Mouse (Mus musculus) hindbrain, embryonic 12.5 days (tissue): ENCODE data around the gene Colq. TPM values are rescaled to one million over a fixed set of nuclear protein-coding genes. Genes with fewer than 3 reads are reported as not detected.
A peak's percentile ranks its signal among the peaks of the same experiment; 100 is the strongest.

Experiments used
- ATAC-seq: fragments of 200-750 bp; cut with Nextera tagmentation; 2 replicates; pipeline ENCODE4 v1.8.0; 2017; ENCODE audit warnings: moderate TSS enrichment; ENCODE audit not compliant: low FRiP score
- H3K27ac ChIP-seq: fragments of 300-500 bp; sonication (generic); 2 replicates; pipeline ENCODE4 v1.5.1; 2016; ENCODE audit warnings: mild to moderate bottlenecking
- H3K27me3 ChIP-seq: fragments of 300-500 bp; sonication (generic); 2 replicates; pipeline ENCODE4 v1.6.1; 2016; ENCODE audit warnings: mild to moderate bottlenecking
- H3K36me3 ChIP-seq: fragments of 300-500 bp; sonication (generic); 2 replicates; pipeline ENCODE4 v1.6.1; 2016; ENCODE audit warnings: mild to moderate bottlenecking
- H3K4me1 ChIP-seq: fragments of 300-500 bp; sonication (generic); 2 replicates; pipeline ENCODE4 v1.6.1; 2016
- H3K4me2 ChIP-seq: fragments of 300-500 bp; sonication (generic); replicated peaks from 2 replicates; pipeline ENCODE4 v1.6.1; 2016; ENCODE audit warnings: mild to moderate bottlenecking
- H3K4me3 ChIP-seq: fragments of 300-500 bp; sonication (generic); 2 replicates; pipeline ENCODE4 v1.5.1; 2016; ENCODE audit warnings: mild to moderate bottlenecking
- H3K9ac ChIP-seq: fragments of 300-500 bp; sonication (generic); 2 replicates; pipeline ENCODE4 v1.6.1; 2016; ENCODE audit warnings: mild to moderate bottlenecking, moderate library complexity
- H3K9me3 ChIP-seq: fragments of 300-500 bp; sonication (generic); replicated peaks from 2 replicates; pipeline ENCODE4 v1.6.1; 2016; ENCODE audit warnings: mild to moderate bottlenecking
- WGBS: fragments of 180-500 bp; shearing (Covaris S2); methylation state at CpG from one replicate; pipeline ENCODE4 v1.1.7; 2016; 5-methylcytosine and 5-hydroxymethylcytosine counted together
- polyA plus RNA-seq: library from polyadenylated mRNA; unstranded; fragments of >200 nt; fragmentation: Nextera tagmentation; extraction: Ambion mirVana; gene quantifications from 2 replicates; pipeline ENCODE4 v1.2.1, GENCODE M21; 2016

Colq gene
- polyA plus RNA-seq, 1 experiment from 2014 or later: 0.18 TPM

DNA sequence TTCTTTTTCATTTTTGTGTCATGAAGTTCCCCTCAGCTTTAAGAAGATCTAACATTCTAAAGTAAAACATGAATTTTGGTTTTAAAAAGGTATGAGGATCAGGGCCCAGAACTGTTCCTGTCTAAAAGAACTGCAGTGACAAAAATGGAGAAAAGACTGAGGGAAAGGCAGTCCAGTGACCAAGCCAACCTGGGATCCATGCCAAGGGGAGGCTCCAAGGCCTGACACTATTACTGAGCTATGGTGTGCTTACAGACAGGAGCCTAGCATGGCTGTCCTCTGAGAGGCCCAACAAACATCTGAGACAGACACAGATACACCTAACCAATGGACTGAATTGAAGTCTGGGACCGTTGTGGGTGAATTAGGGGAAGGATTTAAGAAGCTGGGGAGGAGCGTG is 81.2 kb downstream of the Colq start:
- Histone ChIP-seq H3K27me3 (no peaks in the 10 kb centered on the region), H3K9me3 (no peaks in the 10 kb centered on the region; the same call in 1 of the 2 replicates), H3K4me3 (no peak overlapping the region), H3K9ac (no peak overlapping the region), H3K4me1 (no peaks in the 10 kb centered on the region), H3K4me2 (no peak overlapping the region), H3K36me3 (peaks cover 55% of the 10 kb centered on the region), H3K27ac (no peak overlapping the region)
- no peak for ATAC-seq
- 92% methylated on average over 2 of the region's 2 CpGs for WGBS

DNA sequence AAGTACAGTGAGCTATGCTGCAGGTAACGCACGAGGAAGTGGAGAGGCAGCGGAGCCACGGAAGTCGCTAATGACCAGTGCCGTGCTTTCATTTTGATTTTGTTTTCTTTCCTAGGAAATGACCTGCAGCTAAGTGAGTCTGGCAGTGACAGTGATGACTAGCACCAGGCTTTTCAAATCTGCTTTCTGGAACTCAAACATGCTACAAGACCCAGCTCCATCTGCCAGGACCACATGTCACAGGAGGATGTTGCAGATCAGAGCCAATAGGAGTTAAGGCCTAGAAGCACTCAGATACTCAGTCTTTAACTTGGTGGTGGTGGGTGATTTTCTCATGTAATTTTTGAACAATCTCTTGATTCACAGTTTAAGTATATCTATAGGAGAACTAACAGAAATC is 84.7 kb downstream of the Colq start:
- Histone ChIP-seq H3K27me3 (no peaks in the 10 kb centered on the region), H3K36me3 (peaks cover 84% of the 10 kb centered on the region), H3K9ac (no peak overlapping the region), H3K4me1 (no peaks in the 10 kb centered on the region), H3K27ac (no peak overlapping the region), H3K4me3 (no peak overlapping the region), H3K4me2 (no peak overlapping the region), H3K9me3 (no peaks in the 10 kb centered on the region)
- no peak for ATAC-seq
- 96% methylated on average over 6 of the region's 6 CpGs for WGBS

DNA sequence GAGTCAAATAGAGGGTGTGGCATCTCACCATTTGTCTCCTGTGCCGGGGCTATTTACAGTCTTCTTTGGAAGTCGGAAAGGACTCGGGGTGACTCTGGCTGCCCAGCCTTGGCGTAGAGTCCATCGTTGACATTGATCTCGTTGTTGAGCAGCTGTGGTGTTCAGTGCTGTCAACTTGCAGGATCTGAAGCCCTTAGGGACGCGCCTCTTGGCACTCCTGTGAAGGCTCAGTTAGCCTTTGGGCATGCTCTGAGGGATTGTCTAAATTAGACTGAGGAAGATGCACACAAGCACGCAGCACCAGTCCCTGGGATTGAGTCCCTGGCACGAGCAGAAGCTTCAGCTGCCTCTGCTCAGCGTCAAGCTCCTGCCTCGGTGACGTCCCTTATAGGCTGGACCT is 87.7 kb downstream of the Colq start:
- Histone ChIP-seq H3K36me3 (peaks cover 86% of the 10 kb centered on the region), H3K9ac (no peak overlapping the region), H3K4me3 (no peak overlapping the region), H3K4me1 (no peaks in the 10 kb centered on the region), H3K4me2 (no peak overlapping the region), H3K27me3 (no peaks in the 10 kb centered on the region), H3K27ac (no peak overlapping the region), H3K9me3 (no peaks in the 10 kb centered on the region)
- no peak for ATAC-seq
- 91% methylated on average over 13 of the region's 13 CpGs for WGBS

DNA sequence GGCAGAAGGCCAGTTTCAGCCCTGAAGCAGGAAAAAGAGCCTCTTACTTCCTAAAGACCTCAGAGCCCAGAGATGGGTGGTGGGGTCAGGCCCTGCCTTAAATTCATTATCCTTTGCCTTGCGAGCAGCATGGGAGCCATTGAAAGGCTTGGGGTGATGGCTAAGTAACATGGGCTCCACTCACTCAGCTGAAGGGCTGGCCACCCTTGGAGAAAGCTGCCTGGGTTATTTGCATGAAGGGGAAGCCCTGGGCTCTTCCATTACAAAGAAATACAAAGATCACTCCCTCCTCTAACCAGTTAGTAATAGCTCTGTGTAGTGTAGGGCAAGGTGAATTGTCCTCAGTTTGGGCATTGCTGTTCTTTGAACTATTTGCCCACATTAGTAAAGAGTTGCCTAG is 91.6 kb downstream of the Colq start:
- WGBS: 89% methylated on average over 1 of the region's 1 CpGs
- H3K4me1 ChIP-seq: peaks cover 13% of the 10 kb centered on the region
- no peaks in the 10 kb centered on the region for H3K27me3 ChIP-seq
- no peak overlapping the region for H3K27ac ChIP-seq
- no peaks in the 10 kb centered on the region for H3K9me3 ChIP-seq
- H3K36me3 ChIP-seq: peaks cover 48% of the 10 kb centered on the region
- no peak overlapping the region for H3K9ac ChIP-seq
- no peak overlapping the region for H3K4me2 ChIP-seq
- no peak for ATAC-seq
- H3K4me3 ChIP-seq: no peak overlapping the region

DNA sequence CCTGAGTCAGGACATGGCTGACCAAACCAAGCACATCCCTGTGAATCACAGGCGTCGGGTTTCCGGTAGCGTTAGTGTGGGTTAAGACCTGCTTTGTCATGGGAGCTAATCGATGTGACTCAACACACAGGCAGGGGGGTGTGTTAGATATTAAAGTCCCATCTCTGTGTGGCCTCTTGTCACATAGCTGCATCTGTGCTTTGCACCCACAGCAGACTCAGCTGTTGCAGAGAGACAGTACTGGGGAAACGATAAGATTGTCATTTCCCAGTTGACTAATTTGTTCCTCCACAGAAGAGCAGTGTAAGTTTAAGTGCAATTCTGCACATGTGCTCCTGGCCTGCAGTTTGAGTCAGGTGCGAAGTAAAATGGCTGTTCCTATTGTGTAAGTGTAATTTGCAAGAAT is 94.9 kb downstream of the Colq start:
- no peak for ATAC-seq
- Histone ChIP-seq H3K9ac (peak overlapping the region; percentile 93), H3K4me1 (peaks cover 28% of the 10 kb centered on the region), H3K27ac (no peak overlapping the region), H3K36me3 (peaks cover 32% of the 10 kb centered on the region), H3K4me3 (peak overlapping the region; percentile 92), H3K9me3 (no peaks in the 10 kb centered on the region), H3K27me3 (no peaks in the 10 kb centered on the region), H3K4me2 (peak overlapping the region; percentile 94)
- WGBS: 59% methylated on average over 7 of the region's 7 CpGs

DNA sequence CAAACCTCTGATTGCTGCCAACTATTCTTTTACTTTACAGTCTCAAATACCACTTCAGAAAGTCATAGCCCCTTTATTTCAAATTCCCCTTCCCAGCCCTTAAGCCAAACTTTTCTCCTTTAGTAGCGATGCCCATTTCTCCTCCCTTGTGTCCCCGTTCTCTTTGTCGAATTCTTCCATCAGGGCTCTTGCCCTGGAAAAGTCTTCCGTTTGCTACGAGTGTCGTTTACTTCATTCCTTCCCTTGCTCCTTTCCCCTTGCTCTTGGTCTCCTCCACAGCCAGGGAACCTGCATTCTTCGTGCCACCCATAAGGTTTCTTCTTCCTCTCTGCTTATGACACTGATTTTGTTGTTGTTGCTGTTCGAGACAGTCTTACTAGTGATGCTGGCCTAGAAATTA is 95.6 kb downstream of the Colq start:
- WGBS: 9% methylated on average over 8 of the region's 8 CpGs
- H3K9ac ChIP-seq: peak overlapping the region; percentile 93
- H3K4me3 ChIP-seq: peak overlapping the region; percentile 92
- peaks cover 28% of the 10 kb centered on the region for H3K4me1 ChIP-seq
- no peaks in the 10 kb centered on the region for H3K9me3 ChIP-seq
- H3K27ac ChIP-seq: peak overlapping the region; percentile 89
- ATAC-seq: no peak
- peak overlapping the region; percentile 94 for H3K4me2 ChIP-seq
- no peaks in the 10 kb centered on the region for H3K27me3 ChIP-seq
- peaks cover 33% of the 10 kb centered on the region for H3K36me3 ChIP-seq

DNA sequence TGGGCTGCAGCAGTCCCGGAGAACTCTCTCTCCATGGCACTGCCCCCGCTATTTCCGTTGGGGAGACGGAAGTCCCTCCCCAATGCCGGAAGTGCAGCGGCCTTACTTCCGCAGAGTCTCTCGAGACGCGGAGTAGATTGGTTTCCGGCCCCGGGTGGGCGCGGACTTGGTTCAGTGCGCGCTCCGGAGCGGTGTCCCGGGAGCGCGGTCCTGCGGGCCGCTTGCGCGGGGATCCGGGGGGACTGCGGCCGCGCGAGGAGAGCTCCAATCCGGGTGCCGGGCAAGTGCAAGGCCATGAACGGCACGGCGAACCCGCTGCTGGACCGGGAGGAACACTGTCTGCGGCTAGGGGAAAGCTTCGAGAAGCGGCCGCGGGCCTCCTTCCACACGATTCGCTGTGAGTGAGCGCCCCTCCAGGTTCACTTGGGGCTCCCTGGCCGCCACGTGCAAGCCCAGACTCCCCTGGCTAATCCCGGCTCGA is 96.1 kb downstream of the Colq start, which contains the start of gene Mettl6:
Gene Mettl6 (minus strand): TSS at position 66 of the 481 bp plus-strand sequence.
- Histone ChIP-seq H3K27me3 (no peaks in the 10 kb centered on the region), H3K27ac (peak within 1 kb of the TSS; percentile 89), H3K4me2 (peak within 1 kb of the TSS; percentile 94), H3K4me3 (peak within 1 kb of the TSS; percentile 92), H3K36me3 (peaks cover 35% of the 10 kb centered on the region), H3K9ac (peak within 1 kb of the TSS; percentile 93), H3K4me1 (peaks cover 28% of the 10 kb centered on the region), H3K9me3 (no peaks in the 10 kb centered on the region)
- under 1% methylated on average over 49 of the region's 49 CpGs for WGBS
- peak; percentile 94 for ATAC-seq

DNA sequence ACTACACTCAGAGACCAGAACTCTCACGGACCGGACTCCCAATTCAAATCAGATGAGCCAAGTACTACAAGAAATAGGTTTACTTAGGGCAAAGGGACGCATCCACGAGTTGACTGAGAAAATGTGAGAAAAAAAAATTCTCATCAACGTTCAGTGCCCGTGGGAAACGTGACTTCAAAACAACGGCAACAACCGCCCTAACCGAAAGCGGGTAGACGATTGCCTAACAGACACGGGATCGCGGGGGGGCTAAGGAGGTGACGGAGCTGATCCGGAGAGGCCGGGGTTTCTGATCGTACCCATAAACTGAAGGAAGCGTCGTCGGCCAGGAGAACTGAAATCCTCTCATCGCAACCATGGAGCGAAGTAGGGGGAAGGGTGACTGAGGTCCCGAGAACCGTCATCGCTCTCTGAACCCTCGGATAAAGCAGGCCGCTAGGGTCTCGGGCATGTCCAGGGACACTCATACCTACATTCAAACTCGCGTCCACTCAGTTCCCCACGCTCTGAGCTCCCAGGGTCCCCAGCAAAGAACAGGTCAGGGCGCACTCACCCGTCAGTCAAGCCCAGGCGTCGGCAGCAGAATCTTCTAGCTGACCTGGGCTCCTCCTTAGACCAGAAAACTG is 96.7 kb downstream of the Colq start, which contains the start of gene Eaf1:
Gene Eaf1 (plus strand): TSS at position 51 of the 626 bp plus-strand sequence.
- Histone ChIP-seq H3K36me3 (peaks cover 38% of the 10 kb centered on the region), H3K4me1 (peaks cover 28% of the 10 kb centered on the region)
- 1% methylated on average over 37 of the region's 37 CpGs for WGBS

DNA sequence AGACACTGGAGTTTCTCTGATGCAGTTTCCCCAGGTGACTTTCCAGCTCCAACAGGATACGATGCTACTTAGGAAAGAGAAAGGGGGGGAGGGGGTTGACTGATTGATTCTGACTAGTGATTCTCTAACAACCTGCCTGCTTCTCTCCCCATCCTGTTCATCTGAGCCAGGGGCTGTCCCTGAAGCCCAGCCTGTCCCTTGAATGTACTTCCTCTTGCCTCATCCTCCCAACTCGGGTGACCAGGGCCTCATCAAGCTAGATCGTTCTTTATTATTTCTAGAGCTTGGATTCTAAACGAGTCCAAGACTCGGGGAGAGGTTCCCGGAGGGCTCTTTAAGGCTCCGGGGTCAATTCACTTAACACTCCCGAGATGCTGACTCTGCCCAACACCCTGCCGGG is 97.2 kb downstream of the Colq start:
- WGBS: 46% methylated on average over 9 of the region's 9 CpGs
- H3K4me3 ChIP-seq: peak overlapping the region; percentile 92
- ATAC-seq: no peak
- H3K9me3 ChIP-seq: no peaks in the 10 kb centered on the region
- H3K27me3 ChIP-seq: no peaks in the 10 kb centered on the region
- peak overlapping the region; percentile 94 for H3K4me2 ChIP-seq
- peaks cover 42% of the 10 kb centered on the region for H3K36me3 ChIP-seq
- H3K27ac ChIP-seq: no peak overlapping the region
- peaks cover 28% of the 10 kb centered on the region for H3K4me1 ChIP-seq
- H3K9ac ChIP-seq: peak overlapping the region; percentile 93

More for the DNA sequence above, 96.7 kb downstream of the Colq start, which contains the start of gene Eaf1:
- Histone ChIP-seq H3K9me3 (no peaks in the 10 kb centered on the region), H3K9ac (peak within 1 kb of the TSS; percentile 93), H3K27me3 (no peaks in the 10 kb centered on the region), H3K4me3 (peak within 1 kb of the TSS; percentile 92), H3K4me2 (peak within 1 kb of the TSS; percentile 94), H3K27ac (peak within 1 kb of the TSS; percentile 89)
- ATAC-seq: peak; percentile 57

DNA sequence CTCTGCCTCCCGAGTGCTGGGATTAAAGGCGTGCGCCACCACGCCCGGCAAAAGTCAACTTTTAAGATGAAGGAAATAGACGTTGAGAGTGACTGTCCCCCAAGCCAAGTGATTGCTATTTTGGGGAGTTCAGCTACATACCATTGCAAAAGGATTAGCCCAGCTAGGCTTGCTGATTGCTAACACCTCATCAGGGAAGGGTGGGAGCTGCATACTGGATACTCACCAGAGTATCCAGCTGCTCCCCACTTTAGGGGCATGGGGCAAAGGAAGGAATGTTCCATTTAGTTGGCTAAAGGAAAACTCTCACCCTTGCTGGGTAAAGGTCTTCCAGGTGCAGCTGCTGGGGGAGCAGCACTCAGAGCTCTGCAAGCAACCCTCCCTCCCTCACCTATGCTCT is 103.1 kb downstream of the Colq start:
- no peaks in the 10 kb centered on the region for H3K9me3 ChIP-seq
- no peak for ATAC-seq
- H3K27ac ChIP-seq: no peak overlapping the region
- H3K4me3 ChIP-seq: no peak overlapping the region
- 98% methylated on average over 6 of the region's 6 CpGs for WGBS
- H3K36me3 ChIP-seq: peaks cover 90% of the 10 kb centered on the region
- H3K9ac ChIP-seq: no peak overlapping the region
- H3K4me2 ChIP-seq: no peak overlapping the region
- H3K4me1 ChIP-seq: peaks cover 3% of the 10 kb centered on the region
- no peaks in the 10 kb centered on the region for H3K27me3 ChIP-seq

DNA sequence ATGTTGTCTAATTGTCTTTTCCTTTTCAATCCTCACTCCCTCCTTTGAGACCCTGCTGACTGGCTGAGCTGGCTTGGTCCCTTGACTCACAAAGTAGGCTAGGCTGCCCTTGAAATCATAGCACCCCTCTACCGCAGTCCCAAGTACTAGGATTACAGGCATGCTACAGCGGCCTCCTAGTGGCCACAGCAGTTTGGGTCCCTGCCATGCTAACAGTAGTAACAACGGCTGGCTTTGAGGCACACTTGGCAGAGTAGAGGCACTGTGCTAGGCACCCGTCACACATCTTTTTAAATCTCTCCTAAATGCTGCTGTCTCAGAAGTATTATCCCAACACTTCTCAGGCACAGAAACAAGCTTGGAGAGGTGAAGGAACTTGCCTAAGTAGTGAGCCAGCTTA is 104.7 kb downstream of the Colq start:
- H3K4me1 ChIP-seq: no peaks in the 10 kb centered on the region
- ATAC-seq: no peak
- no peak overlapping the region for H3K27ac ChIP-seq
- H3K4me2 ChIP-seq: no peak overlapping the region
- H3K27me3 ChIP-seq: no peaks in the 10 kb centered on the region
- H3K4me3 ChIP-seq: no peak overlapping the region
- H3K9me3 ChIP-seq: no peaks in the 10 kb centered on the region
- H3K9ac ChIP-seq: no peak overlapping the region
- H3K36me3 ChIP-seq: peaks cover 93% of the 10 kb centered on the region
- 86% methylated on average over 4 of the region's 4 CpGs for whole genome bisulfite sequencing

DNA sequence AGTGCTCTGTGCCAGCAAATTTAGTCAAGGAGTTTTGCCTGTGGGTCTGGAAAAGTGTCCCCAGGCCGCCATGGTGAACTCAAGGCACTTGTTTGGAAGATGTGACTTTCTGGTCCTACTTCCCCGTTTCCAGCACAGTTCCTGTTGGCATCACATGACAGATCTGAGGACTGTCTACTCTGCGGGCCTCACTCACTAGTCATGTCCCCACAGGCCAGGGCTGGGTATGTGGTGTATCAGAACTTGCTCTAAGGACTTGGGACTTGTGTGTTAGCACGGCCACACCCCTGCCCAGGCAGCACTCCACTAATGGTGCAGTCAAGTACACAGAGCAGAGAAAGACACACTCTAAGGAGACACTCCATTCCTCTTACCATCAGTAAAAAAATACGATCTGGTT is 108.7 kb downstream of the Colq start:
- Histone ChIP-seq H3K4me2 (no peak overlapping the region), H3K36me3 (peaks cover 89% of the 10 kb centered on the region)

DNA sequence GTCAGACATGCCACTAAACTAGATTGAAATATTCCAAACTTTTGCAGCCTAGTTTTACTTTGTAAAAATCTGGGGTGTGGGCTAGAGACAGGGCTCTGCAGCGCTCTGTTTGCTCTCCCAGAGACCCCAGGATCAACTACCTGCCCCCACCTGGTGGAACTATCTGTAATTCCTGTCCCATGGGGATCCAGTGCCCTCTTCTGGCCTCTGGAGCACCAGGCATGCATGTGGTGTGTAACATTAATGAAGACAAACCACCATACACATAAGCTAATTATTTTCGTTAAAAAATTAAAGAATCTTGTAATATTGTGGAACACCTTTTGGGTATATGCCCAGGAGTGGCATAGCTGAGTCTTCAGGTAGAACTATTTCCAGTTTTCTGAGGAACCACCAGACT is 117.8 kb downstream of the Colq start:
- 86% methylated on average over 2 of the region's 2 CpGs for WGBS
- H3K4me1 ChIP-seq: no peaks in the 10 kb centered on the region

More for the DNA sequence above, 108.7 kb downstream of the Colq start:
- WGBS: 91% methylated on average over 5 of the region's 5 CpGs
- H3K9ac ChIP-seq: no peak overlapping the region
- no peaks in the 10 kb centered on the region for H3K9me3 ChIP-seq
- H3K4me1 ChIP-seq: no peaks in the 10 kb centered on the region
- no peaks in the 10 kb centered on the region for H3K27me3 ChIP-seq
- ATAC-seq: no peak
- H3K27ac ChIP-seq: no peak overlapping the region
- H3K4me3 ChIP-seq: no peak overlapping the region

More for the DNA sequence above, 117.8 kb downstream of the Colq start:
- H3K4me3 ChIP-seq: no peak overlapping the region
- H3K4me2 ChIP-seq: no peak overlapping the region
- H3K36me3 ChIP-seq: peaks cover 3% of the 10 kb centered on the region
- no peak overlapping the region for H3K9ac ChIP-seq
- no peak for ATAC-seq
- H3K27me3 ChIP-seq: no peaks in the 10 kb centered on the region
- no peaks in the 10 kb centered on the region for H3K9me3 ChIP-seq
- H3K27ac ChIP-seq: no peak overlapping the region
